Mouse (Mus musculus) heart, postnatal 10 days (tissue): Measurements from ENCODE around the gene Foxo3. TPM values are rescaled to one million over a fixed set of nuclear protein-coding genes. Genes with fewer than 3 reads are reported as not detected.

Experiments
- DNase-seq, 2 experiments: peaks; one replicate each; pipeline ENCODE4 v3.0.0; 2021
- intact Hi-C: fragments of 180-260 bp; cut with DNase I; formaldehyde crosslinking; loops from one replicate; pipeline ENCODE4 v1.15.1; 2025
- total RNA-seq, 2 experiments: library from RNA; stranded (reverse); gene quantifications; 2 replicates each; pipeline ENCODE4 v1.2.3; 2021

Gene Foxo3
- total RNA-seq, 2 experiments from 2014 or later: 44.1 to 68.3 TPM

- no peak for DNase-seq
- intact Hi-C loops: no loop called here
Observed at GRCm38 (mm10) chr10:42193981-42194380, 82.6 kb downstream of the Foxo3 start.

GRCm38 (mm10) chr10:42192951-42193350, 83.6 kb downstream of the Foxo3 start:
- intact Hi-C loops: no loop called here
- DNase-seq: no peak

DNA sequence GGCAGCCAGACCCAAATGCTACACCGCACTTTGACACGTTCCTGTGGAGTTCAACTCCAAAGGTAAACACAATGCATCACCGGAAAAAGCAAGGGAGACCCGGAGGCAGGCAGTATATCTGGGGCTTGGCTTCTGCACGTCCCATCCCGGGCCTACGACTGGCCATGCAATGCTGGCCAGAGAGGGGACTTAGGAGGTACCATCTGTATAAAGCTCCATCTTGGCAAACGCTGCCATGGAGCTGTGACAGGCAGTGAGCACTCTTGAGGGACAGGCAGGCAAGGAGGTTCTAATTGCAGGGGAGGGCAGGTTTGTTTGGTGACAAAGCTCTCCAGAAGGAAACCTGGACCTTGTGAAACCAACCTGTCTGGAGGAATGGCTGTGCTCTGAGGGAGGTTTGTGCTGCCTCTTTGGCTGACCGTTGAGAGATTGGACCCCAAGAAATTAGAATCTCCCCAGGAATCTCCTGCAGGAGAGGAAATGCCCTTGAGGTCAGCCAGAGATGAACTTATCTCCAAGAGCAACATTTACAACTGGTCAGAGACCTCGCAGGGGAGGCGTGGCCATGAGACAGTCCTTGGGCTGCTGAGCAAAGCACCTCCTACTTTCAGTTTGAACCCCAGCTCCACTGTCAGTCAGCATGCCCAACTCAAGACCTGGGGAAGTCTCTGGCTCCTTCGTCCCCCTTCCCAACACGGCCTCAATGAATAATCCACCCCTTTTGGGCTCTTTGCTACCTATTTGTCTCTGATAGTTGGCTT, 86.7 kb downstream of the Foxo3 start:
- intact Hi-C loops: no loop called here
- DNase-seq: no peak

- intact Hi-C loops: no loop called here
Observed at GRCm38 (mm10) chr10:42189037-42189436, 87.5 kb downstream of the Foxo3 start.

DNA sequence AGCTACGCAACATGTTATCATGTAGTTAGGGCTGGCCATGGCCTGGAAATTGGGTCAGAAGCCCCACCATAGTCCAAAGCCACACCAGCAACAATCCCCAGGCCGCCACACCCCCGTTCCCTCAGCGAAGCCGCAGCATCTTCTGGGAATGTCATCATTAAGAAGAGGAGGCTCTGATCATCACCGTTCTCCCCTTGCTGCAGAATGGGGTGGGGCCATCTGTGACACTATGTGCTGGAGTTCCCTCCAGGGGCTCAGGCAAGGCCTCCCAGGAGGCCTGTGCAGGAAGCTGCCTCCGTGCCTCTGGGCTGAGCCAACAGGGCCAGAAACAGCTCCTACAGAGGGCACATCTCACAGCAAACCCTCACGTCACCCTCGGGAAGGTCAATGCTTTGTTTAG, 88.5 kb downstream of the Foxo3 start:
- DNase-seq: no peak
- intact Hi-C loops: no loop called here

More at GRCm38 (mm10) chr10:42189037-42189436, 87.5 kb downstream of the Foxo3 start:
- DNase-seq: no peak

DNA sequence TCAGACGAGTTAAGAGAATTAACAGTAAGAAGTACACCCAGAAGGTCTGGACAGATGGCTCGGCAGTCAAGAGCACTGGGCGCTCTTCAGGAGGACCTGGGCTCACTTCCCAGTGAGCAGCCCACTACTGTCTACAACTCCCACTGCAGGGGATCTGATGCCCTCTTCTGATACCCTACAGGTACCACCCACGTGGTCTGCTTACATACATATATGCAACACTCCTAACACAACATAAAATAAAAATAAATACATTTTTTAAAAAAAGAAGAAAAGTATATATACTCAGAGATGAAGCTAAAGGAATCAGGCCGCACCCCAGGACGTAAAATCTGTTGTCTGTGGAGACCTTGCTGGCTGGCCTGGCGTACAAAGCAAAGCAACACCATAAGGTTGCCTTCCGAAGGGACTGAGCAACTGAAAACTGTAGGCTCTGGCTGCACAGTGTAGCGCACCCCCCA, 89.6 kb downstream of the Foxo3 start:
- intact Hi-C loops: no loop called here
- DNase-seq: no peak

DNA sequence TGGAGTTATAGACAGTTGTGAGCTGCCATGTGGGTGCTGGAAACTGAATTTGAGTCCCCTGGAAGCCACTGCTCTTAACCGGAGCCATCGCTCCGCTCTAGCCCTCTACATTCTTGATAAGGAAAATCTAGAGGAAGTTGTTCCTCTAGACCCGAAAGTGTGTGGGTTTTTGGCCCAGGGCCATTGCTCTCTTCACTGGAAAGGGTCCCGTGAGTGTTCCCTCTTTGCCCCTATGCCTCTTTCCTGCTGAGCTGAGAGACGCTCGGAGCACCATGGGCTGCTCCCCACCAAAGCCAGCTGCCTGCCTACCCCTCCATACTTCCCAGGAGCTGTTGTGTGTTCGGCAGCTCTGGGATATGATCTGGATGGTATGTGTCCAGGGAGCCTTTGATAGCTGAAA, 96.2 kb downstream of the Foxo3 start:
- DNase-seq: no peak
- intact Hi-C loops: no loop called here

DNA sequence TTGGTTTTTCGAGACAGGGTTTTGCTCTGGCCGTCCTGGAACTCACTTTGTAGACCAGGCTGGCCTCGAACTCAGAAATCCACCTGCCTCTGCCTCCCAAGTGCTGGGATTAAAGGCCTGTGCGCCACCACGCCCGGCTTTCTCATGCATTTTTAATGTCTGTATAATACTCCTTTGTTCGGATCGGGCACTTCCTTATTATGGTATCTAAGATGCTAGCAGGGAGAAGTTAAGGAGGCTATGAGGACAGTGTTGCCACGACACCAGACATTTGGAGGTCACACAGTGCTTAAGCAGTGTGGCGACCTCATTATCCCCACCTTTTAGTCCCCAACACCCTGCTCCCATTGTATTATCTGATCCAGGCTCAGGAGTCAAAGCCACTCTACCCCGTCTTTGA, 97.8 kb downstream of the Foxo3 start:
- DNase-seq: no peak
- intact Hi-C loops: no loop called here

GRCm38 (mm10) chr10:42177771-42178674, 98.5 kb downstream of the Foxo3 start:
- intact Hi-C loops: no loop called here
- no peak for DNase-seq

GRCm38 (mm10) chr10:42174283-42174682, 102.3 kb downstream of the Foxo3 start:
- intact Hi-C loops: no loop called here
- DNase-seq: no peak

DNA sequence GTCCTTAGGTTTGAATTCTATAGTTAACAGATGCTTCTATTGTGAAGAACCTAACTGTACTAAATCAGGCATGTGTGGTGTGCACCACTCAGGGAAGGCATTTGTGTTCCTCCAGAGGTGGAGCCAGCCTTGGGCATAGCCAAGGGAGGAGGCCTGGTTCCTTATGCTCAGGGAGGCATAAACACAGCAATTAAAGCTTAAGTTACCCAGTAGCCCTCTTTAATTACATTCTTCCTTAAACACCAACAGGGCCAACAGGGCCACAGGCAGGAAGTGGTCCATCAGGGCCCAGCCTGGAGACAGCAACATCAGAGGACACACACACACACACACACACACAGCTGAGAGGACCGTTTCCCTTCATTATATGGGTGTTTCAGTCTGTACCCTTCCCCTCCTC, 102.7 kb downstream of the Foxo3 start:
- no peak for DNase-seq
- intact Hi-C loops: no loop called here

GRCm38 (mm10) chr10:42170889-42171347, 105.6 kb downstream of the Foxo3 start:
- peak; percentile 65 to 72 for DNase-seq
- intact Hi-C loops: no loop called here

DNA sequence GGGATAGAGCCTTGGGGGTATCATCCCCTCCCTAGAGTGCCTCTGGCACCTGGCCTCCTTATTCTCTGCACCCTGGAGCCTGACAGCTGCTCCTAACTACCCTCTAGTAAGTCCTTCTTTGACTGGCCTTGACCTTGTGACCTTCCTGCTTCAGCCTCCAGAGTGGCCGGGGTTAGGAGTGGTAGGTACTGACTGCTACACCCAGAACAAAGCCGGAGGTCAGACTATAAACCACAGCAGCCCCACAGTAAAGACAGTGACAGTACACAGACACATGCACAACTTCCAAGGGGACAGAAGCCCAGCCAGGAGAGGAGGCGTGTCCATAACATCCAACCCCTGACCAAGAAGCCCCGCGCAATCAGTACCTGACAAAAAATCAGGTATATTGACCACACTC, 106.4 kb downstream of the Foxo3 start:
- intact Hi-C loops: no loop called here

DNA sequence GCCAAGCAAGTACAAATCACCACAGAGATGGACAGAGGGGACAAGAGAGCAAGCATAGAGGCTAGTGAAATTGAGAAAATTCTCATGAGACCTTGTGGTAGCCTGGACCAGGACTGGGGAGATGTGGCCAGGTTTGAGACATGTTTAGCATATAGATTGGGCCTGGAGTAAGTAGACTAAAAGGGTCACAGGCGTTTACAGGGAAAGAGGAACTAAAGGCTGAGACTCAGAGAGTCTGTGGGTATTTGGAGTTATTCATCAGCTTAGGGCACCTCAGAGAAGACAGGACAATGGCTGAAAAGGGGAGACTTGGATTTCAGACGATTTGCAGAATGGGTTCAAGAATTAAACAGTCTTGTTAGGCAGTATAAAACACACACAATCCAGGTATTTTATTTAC, 121.8 kb downstream of the Foxo3 start:
- no peak for DNase-seq
- intact Hi-C loops: no loop called here

More for the DNA sequence above, 106.4 kb downstream of the Foxo3 start:
- no peak for DNase-seq

GRCm38 (mm10) chr10:42152426-42153205, 123.9 kb downstream of the Foxo3 start:
- intact Hi-C loops: no loop called here
- peak; percentile 13 to 14 for DNase-seq

GRCm38 (mm10) chr10:42149767-42150166, 126.8 kb downstream of the Foxo3 start:
- intact Hi-C loops: no loop called here
- DNase-seq: no peak

DNA sequence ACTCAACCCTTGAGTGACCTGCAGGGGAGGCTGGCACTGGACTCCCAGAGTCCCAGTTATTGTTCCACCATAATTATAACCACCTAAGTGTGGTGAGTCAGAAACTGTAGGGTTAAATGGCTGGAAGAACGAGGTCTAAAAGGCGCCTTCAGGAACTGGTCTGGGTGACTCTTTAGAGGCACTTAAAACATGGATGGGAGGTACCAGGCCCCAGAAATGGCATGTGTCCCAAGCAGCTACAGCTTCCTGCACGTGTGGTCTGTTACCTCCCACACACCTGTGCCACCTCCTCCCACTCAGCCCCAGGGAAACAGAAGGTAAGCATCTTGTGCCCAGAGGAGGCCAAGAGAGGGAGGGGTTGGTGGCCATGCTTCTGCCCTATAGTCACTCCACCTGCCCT, 128.2 kb downstream of the Foxo3 start:
- intact Hi-C loops: no loop called here
- no peak for DNase-seq

DNA sequence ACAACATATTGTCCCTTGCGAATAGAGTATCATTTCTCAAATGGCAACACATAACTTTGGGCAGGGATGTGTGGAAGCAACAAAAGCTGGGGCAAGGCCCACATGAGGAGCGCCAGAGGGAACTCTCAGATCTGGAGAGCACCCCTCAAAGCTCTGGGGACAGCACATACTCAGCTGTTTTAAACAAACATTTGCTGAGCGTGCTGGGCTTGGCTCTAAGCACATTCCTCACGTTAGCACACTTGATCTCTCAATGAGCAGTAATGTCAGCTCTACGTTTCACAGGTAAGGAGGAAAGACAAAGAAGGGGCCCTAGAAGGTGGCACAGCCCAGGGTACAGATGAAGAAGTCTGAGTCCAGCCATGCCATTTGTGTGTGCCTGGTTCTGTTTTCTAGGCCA, 131.3 kb downstream of the Foxo3 start:
- no peak for DNase-seq
- intact Hi-C loops: no loop called here

GRCm38 (mm10) chr10:42144788-42145187, 131.8 kb downstream of the Foxo3 start:
- intact Hi-C loops: no loop called here
- DNase-seq: no peak

DNA sequence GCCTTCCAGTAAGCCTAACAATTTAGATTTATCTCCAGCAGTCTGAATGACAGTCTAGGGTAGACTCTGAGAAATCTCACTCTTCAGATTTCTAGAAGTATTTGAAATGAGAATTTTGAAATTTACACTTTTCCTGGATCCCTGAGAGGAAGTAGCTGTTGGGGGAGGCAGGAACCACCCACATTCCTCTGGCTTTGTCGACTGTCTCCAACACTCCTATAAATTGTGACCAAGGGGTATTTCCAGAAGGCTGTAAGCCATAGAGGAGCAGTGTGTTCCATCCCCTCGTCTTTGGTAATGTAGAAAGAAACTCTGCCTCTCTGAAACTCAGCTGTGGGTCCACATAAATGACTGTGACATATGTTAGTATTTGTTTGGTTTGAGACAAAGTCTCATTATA, 132.4 kb downstream of the Foxo3 start:
- no peak for DNase-seq
- intact Hi-C loops: no loop called here

GRCm38 (mm10) chr10:42142791-42143190, 133.8 kb downstream of the Foxo3 start:
- intact Hi-C loops: no loop called here
- DNase-seq: no peak
